Mouse (Mus musculus) liver, adult (tissue): ENCODE measurements around the gene Cask.

ENCODE experiments used
- GATA4 ChIP-seq: IDR thresholded peaks from 2 replicates; pipeline ENCODE4 v1.6.1; 2014; ENCODE audit warnings: mild to moderate bottlenecking, low read length; ENCODE audit not compliant: insufficient replicate concordance

Cask gene

DNA sequence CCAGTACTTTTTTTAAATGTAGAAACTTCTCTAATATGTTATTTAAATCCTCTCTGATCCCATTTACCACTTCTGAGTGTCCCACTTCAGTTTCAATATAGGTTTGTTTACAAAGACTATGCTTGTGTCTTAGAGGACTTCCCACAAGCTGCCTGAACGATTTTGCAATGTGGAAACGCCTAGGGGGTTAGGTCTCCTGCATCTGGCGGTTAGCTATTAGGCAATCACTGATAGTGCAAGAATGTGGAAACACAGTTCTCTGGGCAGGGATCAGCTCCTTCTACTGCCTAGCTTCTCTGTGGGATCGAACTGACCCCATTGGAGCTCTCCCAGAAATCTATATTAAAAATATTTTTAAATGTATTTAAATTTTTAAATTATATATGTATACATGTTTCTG, at the start of gene Cask:
Gene Cask, minus strand, starts transcription at position 83 of the 400 bp plus-strand sequence.
- no peak for TF ChIP-seq GATA4

DNA sequence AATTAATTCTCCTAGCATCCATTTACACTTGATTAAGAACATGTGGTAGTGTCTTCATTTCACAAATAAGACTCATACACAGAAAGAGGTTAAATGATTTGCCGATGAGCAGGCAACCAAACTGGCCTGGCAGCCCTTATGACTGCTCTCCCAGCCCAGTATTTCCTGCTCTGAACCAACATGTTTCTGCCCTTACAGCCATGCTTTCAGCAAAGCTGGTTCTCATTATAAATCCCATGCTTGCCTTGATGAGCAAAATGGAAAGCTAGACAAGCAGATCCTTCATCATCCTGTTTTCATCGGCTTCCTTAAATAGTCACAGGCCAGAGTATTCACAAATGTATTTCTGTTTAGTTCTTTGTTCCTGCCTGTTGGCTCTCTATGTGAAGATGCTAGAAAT, 38.8 kb upstream of the Cask start:
- no peak for TF ChIP-seq GATA4

DNA sequence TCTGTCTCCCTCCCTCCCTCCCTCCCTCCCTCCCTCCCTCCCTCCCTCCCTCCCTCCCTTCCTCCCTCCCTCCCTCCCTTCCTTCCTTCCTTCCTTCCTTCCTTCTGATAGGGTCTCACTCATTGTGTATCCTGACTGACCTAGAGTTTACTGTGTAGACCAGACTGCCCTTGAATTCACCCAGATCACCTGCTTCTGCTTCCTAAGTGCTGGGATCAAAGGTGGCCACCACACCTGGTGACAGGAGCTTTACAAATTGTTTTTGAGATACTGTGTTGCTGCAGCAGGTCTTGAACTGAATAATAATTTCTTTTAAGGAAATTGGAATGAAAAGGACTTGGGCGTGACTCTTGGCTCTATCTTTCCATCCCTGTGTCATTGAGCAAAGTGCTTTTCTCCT, 33.2 kb upstream of the Cask start:
- TF ChIP-seq GATA4, result no peak

DNA sequence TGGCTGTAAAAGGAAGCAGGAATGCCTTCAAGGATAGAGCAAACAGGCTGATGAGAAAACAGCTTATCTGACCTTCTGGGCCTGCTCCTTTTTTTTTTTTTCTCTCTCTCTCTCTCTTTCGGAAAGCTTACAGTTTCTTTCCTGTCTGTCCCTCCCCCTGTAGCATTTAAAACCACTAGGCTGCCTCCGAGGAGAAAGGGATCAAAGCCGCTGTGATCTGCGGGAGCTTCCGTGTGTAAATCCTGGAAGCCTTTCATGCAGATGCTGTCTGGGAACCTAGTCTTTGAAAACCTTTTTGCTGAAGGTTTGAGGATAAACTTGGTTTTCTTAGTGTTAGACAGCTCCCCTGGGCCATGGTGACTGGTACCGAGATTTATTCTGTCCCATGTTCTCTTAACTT, 30.8 kb upstream of the Cask start:
- no peak for TF ChIP-seq GATA4

DNA sequence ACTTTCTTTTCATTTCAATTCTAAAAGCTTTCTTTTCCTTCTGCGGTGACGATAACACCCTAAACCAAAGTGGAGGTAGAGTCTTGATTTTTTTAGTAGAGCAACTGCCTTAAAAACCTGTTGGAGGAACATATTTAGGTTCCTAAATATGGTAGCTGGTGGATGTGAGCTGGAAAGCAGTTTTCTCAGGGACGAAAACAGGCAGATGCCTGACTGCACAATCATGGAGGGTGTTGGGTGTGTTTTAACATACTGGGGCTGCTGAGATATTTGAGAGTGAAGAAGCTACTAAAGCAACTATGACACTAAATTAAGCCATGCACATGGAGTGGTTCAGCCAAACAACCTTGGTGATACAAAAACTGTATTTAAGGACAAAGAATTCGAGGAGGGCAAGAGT, 9.0 kb upstream of the Cask start:
- no peak for TF ChIP-seq GATA4

DNA sequence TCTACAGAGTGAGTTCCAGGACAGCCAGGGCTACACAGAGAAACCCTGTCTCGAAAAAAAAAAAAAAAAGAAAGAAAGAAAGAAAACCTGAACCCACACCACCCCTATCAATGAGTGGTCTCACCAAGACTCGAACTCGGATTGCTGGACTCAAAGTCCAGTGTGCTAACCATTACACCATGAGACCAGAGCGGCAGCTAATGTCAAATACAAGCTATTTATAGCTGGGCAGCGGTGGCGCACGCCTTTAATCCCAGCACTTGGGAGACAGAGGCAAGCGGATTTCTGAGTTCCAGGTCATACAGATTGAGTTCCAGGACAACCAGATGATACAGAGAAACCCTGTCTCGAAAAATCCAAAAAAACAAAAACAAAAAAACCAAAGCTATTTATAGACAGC, 7.9 kb upstream of the Cask start:
- no peak for TF ChIP-seq GATA4

DNA sequence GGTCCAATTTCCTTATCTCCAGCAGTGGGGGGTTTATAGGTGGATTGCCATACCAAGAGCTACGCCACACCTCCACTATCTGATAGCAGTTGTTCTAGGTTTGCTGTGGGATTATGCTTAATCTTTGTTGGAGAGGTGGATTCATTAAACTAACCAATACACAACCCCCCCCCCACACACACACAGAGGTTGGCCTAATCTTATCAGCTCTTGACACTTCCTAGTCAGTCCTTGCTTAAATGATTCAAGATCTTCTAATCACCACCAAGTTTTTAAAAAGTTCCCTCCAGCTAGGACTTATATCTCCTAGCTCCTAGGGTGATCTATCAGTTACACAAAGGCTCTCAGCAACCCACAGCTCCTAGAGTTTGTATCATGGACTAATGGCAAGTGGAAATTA, 2.7 kb downstream of the Cask start:
- no peak for TF ChIP-seq GATA4

DNA sequence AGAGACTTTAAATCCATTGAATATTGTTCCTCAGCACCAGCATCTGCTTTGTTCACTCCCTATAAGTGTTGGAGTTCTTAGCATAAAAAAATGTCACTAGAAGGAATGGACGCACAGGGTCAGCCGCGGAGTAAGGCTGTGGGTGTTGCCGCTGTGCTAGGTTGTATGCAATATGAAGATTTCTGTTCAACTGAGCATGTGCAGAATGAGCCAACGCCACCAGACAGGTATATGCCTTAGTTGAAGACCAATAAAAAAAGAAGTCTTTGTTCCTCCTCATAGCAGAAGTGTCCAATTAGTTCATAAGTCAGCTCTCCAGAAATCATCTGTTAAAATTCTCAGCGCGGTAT, 3.7 kb downstream of the Cask start:
- no peak for TF ChIP-seq GATA4

DNA sequence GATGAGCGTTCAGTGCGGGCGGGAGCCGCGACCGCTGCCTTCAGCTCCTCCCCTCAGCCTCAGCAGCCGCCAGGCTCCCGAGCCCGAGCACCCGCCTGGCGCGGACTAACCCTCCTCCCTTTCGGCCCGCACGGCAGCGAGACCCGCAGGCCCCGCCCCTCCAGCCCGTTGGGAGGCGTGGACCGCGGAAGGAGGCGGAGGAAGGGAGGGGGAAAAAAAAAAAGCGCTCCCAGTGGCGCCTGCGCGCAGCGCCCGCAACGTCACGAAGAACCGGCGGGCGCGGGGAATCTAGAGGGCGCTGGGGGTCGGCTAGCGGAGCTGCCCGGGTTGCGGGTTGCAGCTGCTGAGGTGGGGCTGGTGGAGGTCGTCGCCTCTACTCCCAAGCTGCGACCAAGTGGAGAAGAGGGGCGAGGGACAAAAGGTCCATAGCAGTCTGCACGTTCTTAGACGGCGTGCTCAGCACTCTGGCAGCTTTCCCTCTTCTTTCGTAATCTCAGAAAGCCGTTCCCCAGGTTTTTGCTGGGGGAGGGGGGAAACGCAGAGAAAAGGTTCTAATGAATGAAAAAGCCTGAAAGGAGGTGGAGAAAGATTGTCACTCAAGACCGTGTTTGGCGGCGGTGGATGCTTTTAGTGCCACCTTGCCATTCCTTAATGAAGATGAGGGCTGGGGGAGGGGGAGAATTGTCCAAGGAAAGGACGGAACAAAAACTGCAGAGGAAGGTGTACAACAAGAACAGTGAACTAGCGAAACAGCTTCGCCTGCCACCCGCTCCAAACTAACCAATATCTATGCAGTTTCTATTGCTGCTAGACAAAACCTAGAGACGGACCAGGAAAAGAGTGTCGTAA, 4.3 kb downstream of the Cask start:
- no peak; the same call in 1 of the 2 replicates for TF ChIP-seq GATA4

DNA sequence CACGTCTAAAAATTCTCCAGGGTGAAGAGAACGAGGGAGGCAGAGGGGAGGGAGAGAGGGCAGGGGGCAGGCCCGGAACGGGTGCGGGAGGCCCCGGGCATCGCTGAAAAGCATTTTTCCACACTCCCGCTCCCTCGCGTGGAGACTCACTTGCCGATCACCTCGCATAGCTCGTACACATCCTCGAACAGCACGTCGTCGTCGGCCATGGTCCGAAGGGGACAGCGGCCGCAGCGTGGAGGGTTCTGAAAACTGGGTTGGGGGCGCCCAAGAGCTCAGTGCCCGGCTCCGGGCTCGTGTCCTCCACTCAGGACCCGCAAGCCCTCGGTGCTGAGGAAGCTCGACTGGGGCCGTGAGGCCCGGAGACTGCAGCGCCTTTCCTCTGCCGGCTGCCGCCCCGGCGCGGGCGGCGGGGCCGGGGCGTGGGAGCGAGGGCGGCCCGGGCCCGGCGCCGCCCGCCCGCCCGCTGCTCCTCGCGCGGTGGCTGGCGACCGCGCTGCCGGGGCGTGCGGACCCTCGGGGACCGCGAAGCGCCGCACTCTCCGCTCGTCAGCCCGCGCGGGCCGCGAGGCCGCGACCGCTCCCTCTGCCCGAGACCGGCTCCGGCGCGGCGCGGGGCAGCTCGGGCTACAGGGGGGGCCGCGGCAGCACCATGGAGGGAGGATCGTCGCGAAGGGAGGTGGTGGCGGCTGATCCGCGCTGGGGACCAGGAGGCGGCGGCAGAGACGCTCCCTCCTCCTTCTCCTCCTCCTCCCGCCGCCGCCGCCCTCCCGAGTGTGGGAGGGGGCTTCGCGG, 5.1 kb downstream of the Cask start:
- no peak for TF ChIP-seq GATA4

DNA sequence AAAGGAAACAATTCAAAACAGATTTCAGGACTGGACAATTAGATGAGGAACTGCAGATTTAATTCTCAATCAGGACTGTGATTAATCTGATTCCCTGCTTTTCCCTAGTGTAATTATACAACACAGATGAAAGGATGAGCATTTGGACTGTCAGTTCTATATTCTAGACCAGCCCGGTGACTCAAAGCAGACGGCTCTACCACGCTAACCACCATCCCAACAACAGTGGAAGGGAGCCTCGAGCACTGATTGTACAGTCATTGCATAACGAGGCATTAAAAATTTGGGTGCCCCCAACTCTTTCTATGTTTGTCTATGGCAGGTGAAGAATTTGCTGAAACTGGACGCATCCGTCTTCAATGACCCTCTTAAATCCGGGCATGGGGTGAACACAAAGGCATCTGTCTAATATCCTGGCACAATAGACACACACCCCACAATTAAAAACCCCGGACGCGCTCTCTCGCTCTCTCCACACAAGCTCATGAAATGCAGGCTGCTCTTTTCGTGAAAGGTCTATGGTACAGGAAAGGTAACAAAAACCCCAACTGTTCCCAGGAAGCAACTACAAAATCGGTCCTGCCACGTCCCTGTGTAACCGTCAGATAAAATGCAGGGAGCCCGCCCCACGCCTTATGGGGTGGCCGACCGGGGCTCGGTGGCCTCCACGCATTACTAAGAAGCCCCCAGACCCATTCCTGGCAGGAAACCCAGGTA, 5.9 kb downstream of the Cask start:
- no peak for TF ChIP-seq GATA4

DNA sequence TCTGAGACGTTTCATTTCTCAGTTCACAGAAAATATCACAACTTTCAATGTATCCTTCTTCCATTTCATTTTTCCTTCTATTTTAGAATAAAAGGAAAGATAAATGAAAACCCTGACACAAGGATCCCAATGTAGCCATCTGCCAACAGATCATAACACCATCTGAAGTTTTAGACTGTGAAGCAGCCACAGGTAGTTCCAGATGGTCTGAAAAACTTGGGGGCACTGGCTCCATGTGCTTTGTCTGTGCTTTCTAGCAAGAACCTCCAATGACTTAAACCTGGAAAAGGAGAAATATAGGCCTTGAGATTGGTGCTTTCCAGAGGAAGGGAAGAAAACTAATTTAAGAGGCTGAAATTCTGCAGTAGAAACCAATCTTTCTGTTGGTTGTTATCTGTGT, 28.4 kb downstream of the Cask start:
- TF ChIP-seq GATA4, result no peak

DNA sequence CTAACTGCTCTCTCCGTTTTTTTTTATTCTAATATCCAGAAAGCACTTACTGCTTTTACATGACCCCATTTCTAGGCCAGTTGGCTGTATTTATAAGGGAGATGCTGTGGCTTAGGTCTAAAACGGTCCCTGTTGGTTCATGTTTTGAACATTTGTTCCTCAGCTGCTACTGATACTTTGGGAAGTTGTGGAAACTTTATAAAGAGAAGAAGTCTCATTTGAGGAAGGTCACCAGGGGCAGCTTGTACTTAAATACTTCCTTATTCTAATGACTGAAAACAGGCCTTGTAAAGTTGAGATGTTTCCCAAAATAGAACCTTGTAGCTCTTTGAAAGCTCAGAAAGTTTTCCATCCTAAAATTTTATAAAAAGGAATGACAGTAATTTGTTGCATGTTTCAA, 52.4 kb downstream of the Cask start:
- no peak for TF ChIP-seq GATA4

DNA sequence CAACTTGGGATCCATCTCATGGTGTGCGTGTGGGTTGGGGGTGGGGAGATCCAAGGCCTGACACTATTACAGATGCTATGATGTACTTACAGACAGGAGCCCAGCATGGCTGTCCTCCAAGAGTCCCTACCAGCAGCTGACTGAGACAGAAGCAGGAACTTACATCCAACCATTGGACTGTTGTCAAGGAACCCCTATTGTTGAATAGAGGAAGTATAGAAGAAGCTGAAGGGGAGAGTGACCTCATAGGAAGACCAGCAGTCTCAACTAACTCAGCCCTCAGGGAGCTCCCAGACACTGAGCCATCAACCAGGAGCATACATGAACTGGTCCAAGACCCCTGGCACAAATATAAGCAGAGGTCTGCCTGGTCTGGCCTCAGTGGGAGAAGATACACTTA, 85.5 kb downstream of the Cask start:
- no peak for TF ChIP-seq GATA4

DNA sequence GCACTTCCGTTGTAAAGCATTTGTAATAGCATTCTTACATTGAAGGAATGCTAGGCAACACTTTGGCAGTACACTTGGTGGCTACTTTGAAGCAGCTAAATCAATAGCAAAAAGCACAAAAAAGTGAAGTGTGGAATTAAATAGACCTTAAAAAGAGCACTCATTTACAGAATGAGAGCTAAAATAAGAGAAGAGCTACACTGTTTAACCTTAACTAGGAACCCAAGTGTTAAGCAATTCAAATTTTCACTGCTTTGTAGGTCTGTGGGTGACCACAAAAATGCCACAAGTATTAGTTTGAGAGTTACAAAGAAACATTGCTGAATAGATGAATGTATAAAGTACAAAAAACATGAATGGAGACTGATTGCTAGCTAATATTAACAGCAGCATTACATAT, 86.1 kb downstream of the Cask start:
- no peak for TF ChIP-seq GATA4

DNA sequence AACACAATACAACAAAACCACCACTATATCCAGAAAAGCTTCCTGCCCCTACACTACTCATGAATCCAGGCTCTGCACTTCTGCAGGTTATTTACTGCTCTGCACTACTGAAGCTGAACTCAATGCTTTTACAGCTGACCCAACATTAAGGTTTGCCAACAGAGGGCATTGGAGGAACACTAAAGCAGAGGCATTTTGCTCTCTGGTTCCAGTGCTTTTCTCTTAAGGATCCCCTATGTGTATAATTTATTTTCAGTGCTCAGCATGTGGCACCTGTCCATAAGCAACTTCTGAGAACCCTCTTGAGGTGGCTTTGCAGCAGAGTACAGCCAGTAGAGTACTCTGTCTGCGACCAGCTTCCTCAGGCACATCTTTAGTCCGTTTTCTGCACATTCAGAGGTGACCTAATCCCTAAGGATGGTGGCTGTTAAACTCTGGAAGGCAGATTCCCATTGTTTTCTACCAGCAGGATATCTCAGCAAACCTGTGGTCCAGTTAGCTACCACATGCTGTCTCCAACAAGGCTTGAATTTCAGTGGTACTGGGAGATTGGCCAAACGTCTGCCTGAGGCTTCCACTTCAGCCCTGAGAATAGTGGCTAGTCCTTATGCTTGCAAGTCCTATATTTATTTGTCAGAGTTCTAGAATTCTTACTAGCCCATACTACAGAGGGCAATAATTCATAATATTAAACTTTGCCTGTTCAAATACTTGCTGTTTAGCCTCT, 93.7 kb downstream of the Cask start:
- no peak for TF ChIP-seq GATA4

DNA sequence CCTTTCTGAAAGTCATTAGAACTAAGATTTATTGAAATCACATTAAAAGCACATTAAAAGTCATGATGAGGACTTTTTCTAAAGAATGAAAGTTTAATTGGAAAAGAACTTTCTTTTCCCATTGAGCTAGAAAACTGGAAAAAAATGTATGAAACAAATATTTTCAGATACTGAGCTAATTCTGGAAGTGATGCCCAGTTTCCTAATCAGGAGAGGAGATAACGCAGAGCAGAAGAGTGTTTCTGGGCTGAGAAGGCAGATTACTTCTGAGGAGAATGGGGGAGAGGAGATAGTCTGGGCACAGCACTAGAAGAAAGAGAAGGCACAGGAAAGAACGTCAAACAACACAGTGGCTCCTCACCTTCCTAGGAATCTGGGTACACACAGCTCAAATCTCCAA, 110.1 kb downstream of the Cask start:
- TF ChIP-seq GATA4, result no peak
